Mouse (Mus musculus) G1E (cell line): ENCODE measurements around the gene Lman1l. TPM values are rescaled to one million over a fixed set of nuclear protein-coding genes. Genes with fewer than 3 reads are reported as not detected.

Experiments
- ATAC-seq: 2 replicates; pipeline ENCODE4 v1.8.0; 2016; ENCODE audit warnings: mild to moderate bottlenecking; ENCODE audit not compliant: insufficient number of reproducible peaks, poor library complexity, low FRiP score, severe bottlenecking; ENCODE audit errors: extremely low read depth
- DNase-seq: peaks from one replicate; pipeline ENCODE4 v3.0.0; 2012; ENCODE audit warnings: low spot score
- H3K27me3 ChIP-seq: 2 replicates; pipeline ENCODE4 v1.6.1; 2012; ENCODE audit warnings: mild to moderate bottlenecking, low read length, inconsistent platforms; ENCODE audit not compliant: insufficient read depth
- H3K36me3 ChIP-seq: replicated peaks from 2 replicates; pipeline ENCODE3; 2012; ENCODE audit warnings: mild to moderate bottlenecking, inconsistent platforms
- H3K4me1 ChIP-seq: 2 replicates; pipeline ENCODE4 v1.6.1; 2012; ENCODE audit warnings: low read depth, low read length, inconsistent platforms, mixed read lengths; ENCODE audit not compliant: insufficient read depth
- H3K4me3 ChIP-seq: 2 replicates; pipeline ENCODE4 v1.5.1; 2012; ENCODE audit warnings: low read depth, mild to moderate bottlenecking, inconsistent platforms, low read length, moderate library complexity, mixed read lengths
- H3K9me3 ChIP-seq: replicated peaks from 2 replicates; pipeline ENCODE4 v1.6.1; 2012; ENCODE audit warnings: inconsistent platforms
- CTCF ChIP-seq: IDR thresholded peaks from 2 replicates; pipeline ENCODE4 v1.5.1; 2012; ENCODE audit warnings: low read depth, low read length, inconsistent platforms, mixed read lengths
- GATA1 ChIP-seq: IDR thresholded peaks from 2 replicates; pipeline ENCODE4 v1.6.1; 2012; ENCODE audit warnings: borderline replicate concordance, low read length, inconsistent platforms, mixed read lengths
- GATA2 ChIP-seq: IDR thresholded peaks from 2 replicates; pipeline ENCODE4 v1.6.1; 2012; ENCODE audit warnings: low read depth, low read length, inconsistent platforms, borderline replicate concordance
- POLR2AphosphoS5 ChIP-seq: IDR thresholded peaks from 2 replicates; pipeline ENCODE4 v1.6.1; 2012; ENCODE audit warnings: low read depth, low read length, inconsistent platforms; ENCODE audit not compliant: insufficient replicate concordance
- TAL1 ChIP-seq: conservative IDR thresholded peaks from 2 replicates; pipeline ENCODE4 v1.6.1; 2012; ENCODE audit warnings: low read depth, low read length, inconsistent platforms, mixed read lengths
- polyA plus RNA-seq: library from polyadenylated mRNA; stranded (reverse); fragments of >175 nt; gene quantifications from 2 replicates; pipeline ENCODE4 v1.2.3, GENCODE M21; 2012
- total RNA-seq, 2 experiments: library from RNA; stranded (forward) in 1 of 2; stranded (reverse) in 1 of 2; fragments of 200-1000 nt in 1 of 2; fragments of >200 nt in 1 of 2; fragmentation: Nextera tagmentation in 1 of 2; gene quantifications; 2 replicates each; pipeline ENCODE4 v1.2.3; 2014 to 2017

Gene Lman1l
- total and polyA plus RNA-seq, 3 experiments = not detected

DNA sequence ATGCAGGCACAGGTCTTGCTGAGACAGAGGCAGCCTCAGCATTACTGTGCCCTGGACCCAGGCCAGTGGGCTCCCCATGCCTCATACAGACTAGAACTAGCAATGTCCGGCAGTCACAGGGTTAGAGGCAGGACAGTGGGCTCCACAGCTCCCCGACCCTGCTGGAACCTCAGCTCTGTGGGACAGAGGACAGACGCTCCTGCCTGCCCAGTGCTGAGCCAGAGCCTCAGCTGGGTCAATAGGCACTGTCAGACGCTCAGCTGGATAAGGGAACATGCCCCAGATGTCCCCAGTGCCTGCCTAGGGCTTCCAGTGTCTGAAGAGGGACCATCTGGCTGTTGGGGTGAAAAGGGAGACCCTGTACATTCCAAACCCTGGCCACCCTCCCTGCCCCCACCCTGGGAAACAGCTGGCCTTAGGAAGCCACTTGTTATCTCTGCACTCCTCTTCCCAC is 22.6 kb downstream of the Lman1l start:
- Histone ChIP-seq H3K4me3 (no peak overlapping the region), H3K27me3 (peaks cover 24% of the 10 kb centered on the region), H3K4me1 (peaks cover 29% of the 10 kb centered on the region), H3K36me3 (peaks cover 35% of the 10 kb centered on the region), H3K9me3 (no peaks in the 10 kb centered on the region)
- DNase-seq = no peak
- TF ChIP-seq CTCF (no peak), TAL1 (no peak), POLR2AphosphoS5 (no peak), GATA2 (no peak), GATA1 (no peak)
- no peak for ATAC-seq

- H3K4me1 ChIP-seq = peaks cover 29% of the 10 kb centered on the region
- no peak overlapping the region for H3K4me3 ChIP-seq
- ATAC-seq (no peak), DNase-seq (no peak)
- H3K36me3 ChIP-seq = peaks cover 42% of the 10 kb centered on the region
- H3K9me3 ChIP-seq = no peaks in the 10 kb centered on the region
- TF ChIP-seq GATA1 (no peak), POLR2AphosphoS5 (no peak)
- peaks cover 22% of the 10 kb centered on the region for H3K27me3 ChIP-seq
Observed at GRCm38 (mm10) chr9:57597265-57597664, 23.3 kb downstream of the Lman1l start.

DNA sequence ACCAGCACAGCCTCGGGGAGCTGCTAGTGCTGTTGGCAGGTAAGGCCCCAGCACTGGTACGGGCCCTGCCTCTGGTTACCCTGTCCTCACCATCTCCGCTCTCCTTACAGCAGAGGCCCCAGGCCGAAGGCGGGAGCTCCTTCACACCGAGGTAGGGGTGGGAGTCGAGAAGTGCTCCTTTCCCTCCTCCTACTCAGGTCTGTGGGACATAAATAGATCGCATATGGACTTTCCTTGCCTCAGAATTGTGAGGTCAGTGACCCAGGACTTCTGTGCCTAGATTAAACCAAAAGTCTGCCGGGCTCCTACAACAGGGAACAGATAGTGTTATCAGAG is 26.4 kb downstream of the Lman1l start:
- H3K4me3 ChIP-seq = no peak overlapping the region
- H3K27me3 ChIP-seq = peaks cover 8% of the 10 kb centered on the region
- ATAC-seq (no peak), DNase-seq (no peak)
- H3K4me1 ChIP-seq = peaks cover 21% of the 10 kb centered on the region
- H3K36me3 ChIP-seq = peaks cover 62% of the 10 kb centered on the region
- no peak for TF ChIP-seq TAL1
- TF ChIP-seq CTCF = no peak
- no peak for TF ChIP-seq POLR2AphosphoS5
- TF ChIP-seq GATA2 = no peak
- no peak for TF ChIP-seq GATA1
- no peaks in the 10 kb centered on the region for H3K9me3 ChIP-seq

DNA sequence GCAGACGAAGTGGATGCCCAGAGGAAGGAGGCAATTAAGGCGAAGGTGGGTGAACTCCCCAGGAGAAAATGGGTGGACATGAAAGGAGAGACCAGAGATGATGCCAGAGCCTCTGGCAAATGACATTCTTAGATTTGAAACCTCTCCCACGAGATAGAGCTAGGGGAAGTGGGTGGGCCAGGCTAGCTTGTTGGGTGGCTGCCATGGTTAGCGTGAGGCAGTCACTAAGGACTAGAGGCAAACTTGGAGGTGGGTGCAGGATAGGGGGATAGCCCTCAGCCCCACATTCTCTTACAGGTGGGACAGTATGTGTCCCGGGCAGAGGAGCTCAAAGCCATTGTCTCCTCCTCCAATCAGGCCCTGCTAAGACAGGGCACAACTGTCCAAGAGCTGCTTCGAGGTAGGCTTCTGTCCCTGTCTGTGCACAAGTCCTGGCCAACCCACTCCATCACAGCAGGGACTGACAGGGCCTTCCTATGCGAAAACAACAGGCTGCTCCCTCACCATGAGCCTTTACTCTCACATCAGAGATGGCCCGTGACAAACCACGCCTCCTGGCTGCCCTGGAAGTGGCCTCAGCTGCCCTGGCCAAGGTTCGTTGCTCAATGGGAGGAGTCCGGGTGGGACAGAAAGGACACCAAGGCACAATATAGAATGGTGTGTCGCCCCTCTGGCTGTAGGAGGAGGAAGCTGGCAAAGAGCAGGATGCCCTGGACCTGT is 27.0 kb downstream of the Lman1l start:
- no peak overlapping the region for H3K4me3 ChIP-seq
- H3K9me3 ChIP-seq = no peaks in the 10 kb centered on the region
- H3K36me3 ChIP-seq = peaks cover 65% of the 10 kb centered on the region
- peaks cover 24% of the 10 kb centered on the region for H3K4me1 ChIP-seq
- ATAC-seq (no peak), DNase-seq (no peak)
- H3K27me3 ChIP-seq = peaks cover 4% of the 10 kb centered on the region; the same call in 1 of the 2 replicates
- TF ChIP-seq GATA2 = no peak
- TF ChIP-seq GATA1 = no peak
- no peak for TF ChIP-seq CTCF
- TF ChIP-seq POLR2AphosphoS5 = no peak
- TF ChIP-seq TAL1 = no peak

- Histone ChIP-seq H3K27me3 (no peaks in the 10 kb centered on the region), H3K9me3 (no peaks in the 10 kb centered on the region), H3K36me3 (peaks cover 80% of the 10 kb centered on the region), H3K4me3 (no peak overlapping the region), H3K4me1 (peaks cover 29% of the 10 kb centered on the region)
- no peak for ATAC-seq
- TF ChIP-seq GATA1 = no peak
- no peak for TF ChIP-seq POLR2AphosphoS5
- DNase-seq = no peak
Observed at GRCm38 (mm10) chr9:57590726-57591125, 29.8 kb downstream of the Lman1l start.

DNA sequence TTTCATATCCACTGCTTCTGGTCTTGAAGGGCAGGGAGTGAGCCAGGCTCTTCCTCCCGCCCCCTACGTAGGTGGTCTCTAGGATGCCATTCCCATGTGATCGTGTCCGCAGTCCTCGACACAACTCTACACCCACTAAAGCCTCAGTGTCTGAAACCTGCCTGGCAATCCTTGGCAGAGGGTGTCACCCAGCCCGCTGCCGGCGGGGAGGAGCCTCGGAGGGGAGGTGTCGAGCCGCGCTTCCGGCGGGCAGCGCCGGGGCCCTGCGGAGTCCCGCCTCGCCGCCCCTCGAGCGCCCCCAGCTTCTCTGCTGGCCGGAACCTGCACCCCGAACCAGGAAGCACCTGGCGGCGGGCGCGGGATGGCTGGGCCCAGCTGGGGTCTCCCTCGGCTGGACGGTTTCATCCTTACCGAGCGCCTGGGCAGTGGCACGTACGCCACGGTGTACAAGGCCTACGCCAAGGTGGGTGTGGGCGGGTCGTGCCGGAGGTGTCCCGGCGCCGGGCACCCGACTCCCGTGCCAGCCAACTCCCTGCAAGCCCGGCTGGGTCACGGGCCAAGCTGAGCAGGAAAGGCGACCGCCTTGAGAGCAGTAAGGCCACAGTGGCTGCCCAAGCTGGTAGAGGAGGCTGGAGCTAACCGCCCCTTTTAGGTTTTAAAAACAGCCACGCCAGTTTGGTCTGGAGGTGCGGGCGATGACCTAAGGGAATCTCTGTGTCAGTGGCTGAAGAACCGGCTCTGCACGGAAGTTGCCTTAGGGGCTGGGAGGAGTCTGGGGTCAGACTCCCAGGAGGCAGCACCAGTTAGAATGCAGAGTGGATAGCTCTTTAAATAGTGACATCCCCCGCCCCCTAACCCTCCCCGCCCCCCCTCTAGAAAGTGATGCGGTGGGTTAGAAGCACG is 31.1 kb downstream of the Lman1l start, which contains the start of gene Ulk3:
Gene Ulk3 (plus strand): TSS at position 229 of the 903 bp plus-strand sequence.
- ATAC-seq = peak; percentile 69
- peak; percentile 87 for DNase-seq
- no peaks in the 10 kb centered on the region for H3K27me3 ChIP-seq
- H3K9me3 ChIP-seq = no peaks in the 10 kb centered on the region
- TF ChIP-seq GATA1 = no peak
- TF ChIP-seq TAL1 = no peak
- TF ChIP-seq GATA2 = no peak
- no peak for TF ChIP-seq POLR2AphosphoS5
- TF ChIP-seq CTCF = no peak
- peak within 1 kb of the TSS; percentile 87 for H3K4me3 ChIP-seq
- peaks cover 29% of the 10 kb centered on the region for H3K4me1 ChIP-seq
- H3K36me3 ChIP-seq = peaks cover 79% of the 10 kb centered on the region
